Mouse (Mus musculus): ENCODE measurements around the gene Obp2a. TPM values are rescaled to one million over a fixed set of nuclear protein-coding genes. Genes with fewer than 3 reads are reported as not detected.

Gene Obp2a
- polyA plus RNA-seq (2014; fragmentation: Illumina TruSeq; extraction: RNeasy Lipid Tissue Mini Kit (QIAGEN cat#74804); ENCODE audit: low read depth, low replicate concordance), result not detected

GRCm38 (mm10) chr2:25699743-25700142, at the start of gene Obp2a:
Gene Obp2a, plus strand, starts transcription at chr2:25700043.

DNA sequence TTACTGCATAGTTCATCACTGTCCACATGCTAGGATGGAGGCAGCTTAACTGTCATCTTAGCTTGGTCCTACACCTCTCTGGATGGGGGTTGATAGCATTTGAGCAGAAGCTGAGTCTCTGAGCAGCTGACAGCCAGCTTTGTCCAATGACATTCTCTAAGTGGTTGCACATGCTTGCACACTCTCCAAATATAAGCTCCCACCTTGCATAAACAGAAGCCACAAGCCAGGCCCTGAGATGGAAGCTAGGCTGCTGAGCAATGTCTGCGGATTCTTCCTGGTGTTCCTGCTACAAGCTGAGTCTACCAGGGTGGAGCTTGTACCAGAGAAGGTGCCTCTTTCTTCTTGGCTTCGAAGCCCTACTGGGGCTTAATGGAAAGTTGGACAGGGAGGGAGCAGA, 46.9 kb upstream of the Obp2a start, which contains the start of gene Lcn8:
Gene Lcn8, plus strand, starts transcription at position 219 of the 400 bp plus-strand sequence.

GRCm38 (mm10) chr2:25657652-25658051, 42.2 kb upstream of the Obp2a start, which contains the start of gene Lcn5:
Gene Lcn5, plus strand, starts transcription at chr2:25657952.

DNA sequence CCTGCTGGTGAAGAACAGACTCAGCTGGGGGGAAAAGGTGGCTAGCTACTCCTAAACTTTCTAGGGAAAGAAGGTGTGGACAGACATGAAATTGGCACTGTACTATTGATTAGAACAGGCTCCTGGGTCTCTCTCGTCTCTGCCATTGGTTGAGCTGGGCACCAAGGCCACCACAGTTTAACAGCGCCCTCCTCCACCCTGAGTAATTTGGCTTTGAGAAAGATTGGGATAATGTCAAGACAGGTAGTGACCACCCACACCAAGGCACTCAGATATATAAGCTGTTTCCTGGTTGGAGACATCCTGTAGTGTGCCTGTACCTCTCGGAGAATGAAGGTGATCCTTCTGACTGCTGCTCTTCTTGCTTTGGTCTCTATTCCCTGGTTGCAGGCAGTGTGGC, 23.4 kb upstream of the Obp2a start, which contains the start of gene Lcn6:
Gene Lcn6, plus strand, starts transcription at position 301 of the 400 bp plus-strand sequence.

GRCm38 (mm10) chr2:25682426-25682825, 17.4 kb upstream of the Obp2a start, which contains the start of gene Lcn10:
Gene Lcn10, plus strand, starts transcription at chr2:25682726.

GRCm38 (mm10) chr2:25706643-25707481, 7.0 kb downstream of the Obp2a start, which contains the start of gene Bmyc:
Gene Bmyc, plus strand, starts transcription at chr2:25706739.

GRCm38 (mm10) chr2:25736709-25737108, 36.9 kb downstream of the Obp2a start, which contains the start of gene Obp2b:
Gene Obp2b, plus strand, starts transcription at chr2:25737009.

Other genes with a start within 250 kb of the Obp2a start
- gene Clic3, start 243.2 kb upstream of the Obp2a start, polyA plus RNA-seq (2014; fragmentation: Illumina TruSeq; extraction: RNeasy Lipid Tissue Mini Kit (QIAGEN cat#74804); ENCODE audit: low read depth, low replicate concordance), result not detected
- 2.6 TPM for gene Paxx, start 238.9 kb upstream of the Obp2a start, polyA plus RNA-seq (2014; fragmentation: Illumina TruSeq; extraction: RNeasy Lipid Tissue Mini Kit (QIAGEN cat#74804); ENCODE audit: low read depth, low replicate concordance)
- gene Ptgds, start 230.0 kb upstream of the Obp2a start, polyA plus RNA-seq (2014; fragmentation: Illumina TruSeq; extraction: RNeasy Lipid Tissue Mini Kit (QIAGEN cat#74804); ENCODE audit: low read depth, low replicate concordance), result not detected
- not detected for gene Lcn12, start 206.1 kb upstream of the Obp2a start, polyA plus RNA-seq (2014; fragmentation: Illumina TruSeq; extraction: RNeasy Lipid Tissue Mini Kit (QIAGEN cat#74804); ENCODE audit: low read depth, low replicate concordance)
- gene Fbxw5, start 199.3 kb upstream of the Obp2a start, polyA plus RNA-seq (2014; fragmentation: Illumina TruSeq; extraction: RNeasy Lipid Tissue Mini Kit (QIAGEN cat#74804); ENCODE audit: low read depth, low replicate concordance), result 1.5 TPM
- not detected for gene C8g, start 198.3 kb upstream of the Obp2a start, polyA plus RNA-seq (2014; fragmentation: Illumina TruSeq; extraction: RNeasy Lipid Tissue Mini Kit (QIAGEN cat#74804); ENCODE audit: low read depth, low replicate concordance)
- gene Traf2, start 153.1 kb upstream of the Obp2a start, polyA plus RNA-seq (2014; fragmentation: Illumina TruSeq; extraction: RNeasy Lipid Tissue Mini Kit (QIAGEN cat#74804); ENCODE audit: low read depth, low replicate concordance), result 0.95 TPM
- gene Edf1, start 142.2 kb upstream of the Obp2a start, polyA plus RNA-seq (2014; fragmentation: Illumina TruSeq; extraction: RNeasy Lipid Tissue Mini Kit (QIAGEN cat#74804); ENCODE audit: low read depth, low replicate concordance), result 2.6 TPM
- not detected for gene Mamdc4, start 125.2 kb upstream of the Obp2a start, polyA plus RNA-seq (2014; fragmentation: Illumina TruSeq; extraction: RNeasy Lipid Tissue Mini Kit (QIAGEN cat#74804); ENCODE audit: low read depth, low replicate concordance)
- gene Phpt1, start 124.8 kb upstream of the Obp2a start, polyA plus RNA-seq (2014; fragmentation: Illumina TruSeq; extraction: RNeasy Lipid Tissue Mini Kit (QIAGEN cat#74804); ENCODE audit: low read depth, low replicate concordance), result not detected
- gene Ajm1, start 118.3 kb upstream of the Obp2a start, polyA plus RNA-seq (2014; fragmentation: Illumina TruSeq; extraction: RNeasy Lipid Tissue Mini Kit (QIAGEN cat#74804); ENCODE audit: low read depth, low replicate concordance), result not detected
- 29.1 TPM for gene Rabl6, start 91.5 kb upstream of the Obp2a start, polyA plus RNA-seq (2014; fragmentation: Illumina TruSeq; extraction: RNeasy Lipid Tissue Mini Kit (QIAGEN cat#74804); ENCODE audit: low read depth, low replicate concordance)
- gene Ccdc183, start 82.4 kb upstream of the Obp2a start, polyA plus RNA-seq (2014; fragmentation: Illumina TruSeq; extraction: RNeasy Lipid Tissue Mini Kit (QIAGEN cat#74804); ENCODE audit: low read depth, low replicate concordance), result not detected
- 3.3 TPM for gene Tmem141, start 78.0 kb upstream of the Obp2a start, polyA plus RNA-seq (2014; fragmentation: Illumina TruSeq; extraction: RNeasy Lipid Tissue Mini Kit (QIAGEN cat#74804); ENCODE audit: low read depth, low replicate concordance)
- 7.5 TPM for gene Fcna, start 72.0 kb upstream of the Obp2a start, polyA plus RNA-seq (2014; fragmentation: Illumina TruSeq; extraction: RNeasy Lipid Tissue Mini Kit (QIAGEN cat#74804); ENCODE audit: low read depth, low replicate concordance)
- gene Lcn8, start 46.9 kb upstream of the Obp2a start, polyA plus RNA-seq (2014; fragmentation: Illumina TruSeq; extraction: RNeasy Lipid Tissue Mini Kit (QIAGEN cat#74804); ENCODE audit: low read depth, low replicate concordance), result not detected
- gene Lcn5, start 42.1 kb upstream of the Obp2a start, polyA plus RNA-seq (2014; fragmentation: Illumina TruSeq; extraction: RNeasy Lipid Tissue Mini Kit (QIAGEN cat#74804); ENCODE audit: low read depth, low replicate concordance), result not detected
- gene Lcn6, start 23.3 kb upstream of the Obp2a start, polyA plus RNA-seq (2014; fragmentation: Illumina TruSeq; extraction: RNeasy Lipid Tissue Mini Kit (QIAGEN cat#74804); ENCODE audit: low read depth, low replicate concordance), result not detected
- not detected for gene Lcn10, start 17.3 kb upstream of the Obp2a start, polyA plus RNA-seq (2014; fragmentation: Illumina TruSeq; extraction: RNeasy Lipid Tissue Mini Kit (QIAGEN cat#74804); ENCODE audit: low read depth, low replicate concordance)
- gene Bmyc, start 6.7 kb downstream of the Obp2a start, polyA plus RNA-seq (2014; fragmentation: Illumina TruSeq; extraction: RNeasy Lipid Tissue Mini Kit (QIAGEN cat#74804); ENCODE audit: low read depth, low replicate concordance), result 5.0 TPM
- gene Obp2b, start 37.0 kb downstream of the Obp2a start, polyA plus RNA-seq (2014; fragmentation: Illumina TruSeq; extraction: RNeasy Lipid Tissue Mini Kit (QIAGEN cat#74804); ENCODE audit: low read depth, low replicate concordance), result not detected
- gene Lcn3, start 65.5 kb downstream of the Obp2a start, polyA plus RNA-seq (2014; fragmentation: Illumina TruSeq; extraction: RNeasy Lipid Tissue Mini Kit (QIAGEN cat#74804); ENCODE audit: low read depth, low replicate concordance), result not detected
- not detected for gene Lcn11, start 77.0 kb downstream of the Obp2a start, polyA plus RNA-seq (2014; fragmentation: Illumina TruSeq; extraction: RNeasy Lipid Tissue Mini Kit (QIAGEN cat#74804); ENCODE audit: low read depth, low replicate concordance)
- gene Gm13539, start 82.2 kb downstream of the Obp2a start, polyA plus RNA-seq (2014; fragmentation: Illumina TruSeq; extraction: RNeasy Lipid Tissue Mini Kit (QIAGEN cat#74804); ENCODE audit: low read depth, low replicate concordance), result not detected
- not detected for gene Glt6d1, start 115.8 kb downstream of the Obp2a start, polyA plus RNA-seq (2014; fragmentation: Illumina TruSeq; extraction: RNeasy Lipid Tissue Mini Kit (QIAGEN cat#74804); ENCODE audit: low read depth, low replicate concordance)
- not detected for gene Lcn9, start 123.1 kb downstream of the Obp2a start, polyA plus RNA-seq (2014; fragmentation: Illumina TruSeq; extraction: RNeasy Lipid Tissue Mini Kit (QIAGEN cat#74804); ENCODE audit: low read depth, low replicate concordance)
- not detected for gene Sohlh1, start 147.2 kb downstream of the Obp2a start, polyA plus RNA-seq (2014; fragmentation: Illumina TruSeq; extraction: RNeasy Lipid Tissue Mini Kit (QIAGEN cat#74804); ENCODE audit: low read depth, low replicate concordance)
- gene Kcnt1, start 163.7 kb downstream of the Obp2a start, polyA plus RNA-seq (2014; fragmentation: Illumina TruSeq; extraction: RNeasy Lipid Tissue Mini Kit (QIAGEN cat#74804); ENCODE audit: low read depth, low replicate concordance), result 0.13 TPM